Mouse (Mus musculus): ENCODE results near the gene Slc7a5. TPM values are rescaled to one million over a fixed set of nuclear protein-coding genes. Genes with fewer than 3 reads are reported as not detected.

The Slc7a5 gene
- polyA plus RNA-seq, 1 experiment, result 104 TPM

DNA sequence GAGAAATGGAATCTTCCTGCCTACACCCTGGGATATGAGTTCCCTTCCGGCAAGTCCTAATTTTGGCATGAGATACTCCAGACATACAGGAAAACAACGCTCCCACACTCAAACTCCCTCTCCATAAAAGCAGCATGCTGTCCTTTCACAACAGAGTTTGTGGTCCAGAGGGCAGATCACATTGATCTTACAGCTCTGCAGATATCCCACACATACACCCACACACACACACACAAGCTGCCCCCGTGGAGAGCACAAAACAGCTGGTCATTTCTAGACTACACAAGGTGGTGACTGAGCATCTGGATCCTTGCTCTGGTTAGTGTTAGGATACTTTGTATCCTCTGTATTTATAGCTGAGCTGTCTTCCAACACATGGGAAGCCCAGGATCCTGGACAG, 32.4 kb downstream of the Slc7a5 start:
- H3K27me3 ChIP-seq (ENCODE audit: control insufficient read depth, insufficient read depth, low read length), result no peaks in the 10 kb centered on the region
- peaks cover 13% of the 10 kb centered on the region for H3K4me1 ChIP-seq (ENCODE audit: control insufficient read depth, insufficient read depth, low read length)
- H3K27ac ChIP-seq (ENCODE audit: control insufficient read depth, insufficient read depth, low read depth, low read length), result peak overlapping the region; percentile 74
- H3K36me3 ChIP-seq (ENCODE audit: control insufficient read depth, insufficient read depth, low read length), result no peaks in the 10 kb centered on the region; the same call in 1 of the 2 replicates
- TF ChIP-seq CTCF (IDR thresholded peaks at IDR 0.05; ENCODE audit: control insufficient read depth, insufficient read depth, insufficient replicate concordance, low read depth, low read length) (no peak), POLR2A (IDR thresholded peaks at IDR 0.05; ENCODE audit: control insufficient read depth, low read depth, low read length) (no peak)
- no peak overlapping the region for H3K4me3 ChIP-seq (ENCODE audit: control insufficient read depth, low read depth, low read length)

DNA sequence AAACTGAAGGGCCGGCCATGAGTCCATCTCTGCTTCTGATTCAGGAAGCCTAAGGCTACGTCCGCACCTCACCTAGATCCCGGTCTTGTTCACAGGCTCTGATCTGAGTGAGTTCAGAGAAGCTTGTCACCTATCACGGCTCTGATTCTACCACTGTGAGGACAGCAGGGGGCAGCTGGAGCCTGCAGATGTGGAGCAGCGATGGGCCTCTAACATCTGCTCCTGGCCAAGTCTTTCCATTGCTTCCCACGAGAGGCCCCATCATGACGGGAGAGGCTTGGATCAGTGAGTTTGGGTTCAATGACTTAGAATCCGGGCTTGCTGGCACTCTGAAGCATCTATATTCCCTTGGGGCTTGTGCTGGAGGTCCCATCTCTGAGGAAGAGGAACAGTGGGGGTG, 33.5 kb downstream of the Slc7a5 start:
- H3K27me3 ChIP-seq (ENCODE audit: control insufficient read depth, insufficient read depth, low read length), result no peaks in the 10 kb centered on the region
- no peak overlapping the region for H3K4me3 ChIP-seq (ENCODE audit: control insufficient read depth, low read depth, low read length)
- H3K36me3 ChIP-seq (ENCODE audit: control insufficient read depth, insufficient read depth, low read length), result no peaks in the 10 kb centered on the region
- no peak overlapping the region for H3K27ac ChIP-seq (ENCODE audit: control insufficient read depth, insufficient read depth, low read depth, low read length)
- H3K4me1 ChIP-seq (ENCODE audit: control insufficient read depth, insufficient read depth, low read length), result peaks cover 11% of the 10 kb centered on the region
- no peak for TF ChIP-seq POLR2A (IDR thresholded peaks at IDR 0.05; ENCODE audit: control insufficient read depth, low read depth, low read length)
- peak; percentile 38; the same call in 1 of the 2 replicates for TF ChIP-seq CTCF (IDR thresholded peaks at IDR 0.05; ENCODE audit: control insufficient read depth, insufficient read depth, insufficient replicate concordance, low read depth, low read length)

DNA sequence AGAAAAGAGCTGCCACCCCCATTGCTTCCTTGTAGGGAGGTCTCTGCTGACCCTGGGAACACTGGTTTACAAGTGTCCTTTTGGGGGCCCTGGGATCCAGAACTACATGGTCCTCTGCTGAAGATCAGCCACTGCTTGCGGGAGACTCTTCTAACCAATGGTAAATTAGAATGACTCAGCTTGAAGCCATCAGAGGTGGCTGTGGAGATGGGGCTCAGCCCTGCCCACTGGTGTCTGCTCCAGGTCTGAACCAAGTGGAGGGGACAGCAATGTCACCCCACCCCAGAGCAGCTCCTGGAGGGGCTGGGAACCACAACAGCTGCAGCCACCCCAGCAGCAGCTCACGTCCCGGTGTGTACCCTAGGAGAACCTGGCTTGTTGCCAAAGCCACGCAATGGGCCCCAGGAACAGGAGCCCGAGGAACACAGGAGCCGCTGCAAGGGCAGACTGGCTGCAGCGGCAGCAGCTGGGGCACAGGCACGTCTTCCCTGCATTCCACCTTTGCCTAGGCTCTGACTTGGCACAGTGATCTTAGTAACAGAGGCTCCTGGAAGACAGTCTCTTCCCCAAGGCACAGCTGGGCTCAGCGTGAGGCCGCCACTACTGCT, 35.6 kb downstream of the Slc7a5 start:
- Histone ChIP-seq H3K36me3 (ENCODE audit: control insufficient read depth, insufficient read depth, low read length) (no peaks in the 10 kb centered on the region), H3K4me3 (ENCODE audit: control insufficient read depth, low read depth, low read length) (no peak overlapping the region), H3K4me1 (ENCODE audit: control insufficient read depth, insufficient read depth, low read length) (peaks cover 11% of the 10 kb centered on the region), H3K27me3 (ENCODE audit: control insufficient read depth, insufficient read depth, low read length) (no peaks in the 10 kb centered on the region), H3K27ac (ENCODE audit: control insufficient read depth, insufficient read depth, low read depth, low read length) (no peak overlapping the region)
- TF ChIP-seq POLR2A (IDR thresholded peaks at IDR 0.05; ENCODE audit: control insufficient read depth, low read depth, low read length) (no peak), CTCF (IDR thresholded peaks at IDR 0.05; ENCODE audit: control insufficient read depth, insufficient read depth, insufficient replicate concordance, low read depth, low read length) (no peak)

DNA sequence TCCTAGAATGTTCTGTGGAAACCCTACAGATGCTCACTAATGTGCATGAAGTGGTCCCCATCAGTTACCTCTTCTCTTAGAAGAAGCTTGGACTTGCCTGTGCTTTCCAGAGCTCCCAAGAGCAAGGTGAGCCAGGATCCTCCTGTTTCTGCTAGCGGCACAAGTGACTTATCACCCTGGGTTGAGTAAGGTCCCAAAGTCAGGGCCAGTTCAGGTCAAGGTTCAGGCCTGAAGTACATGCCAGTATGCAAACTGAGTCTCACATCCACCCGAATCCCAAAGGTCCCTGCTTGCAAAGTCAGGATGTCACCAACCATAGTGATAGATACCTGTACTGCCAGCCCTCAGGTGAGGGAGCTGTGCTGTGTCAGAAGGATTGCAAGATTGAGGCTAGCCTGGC, 37.3 kb downstream of the Slc7a5 start:
- no peaks in the 10 kb centered on the region for H3K27me3 ChIP-seq (ENCODE audit: control insufficient read depth, insufficient read depth, low read length)
- no peak overlapping the region for H3K4me3 ChIP-seq (ENCODE audit: control insufficient read depth, low read depth, low read length)
- H3K4me1 ChIP-seq (ENCODE audit: control insufficient read depth, insufficient read depth, low read length), result peaks cover 8% of the 10 kb centered on the region; the same call in 1 of the 2 replicates
- no peak overlapping the region for H3K27ac ChIP-seq (ENCODE audit: control insufficient read depth, insufficient read depth, low read depth, low read length)
- TF ChIP-seq POLR2A (IDR thresholded peaks at IDR 0.05; ENCODE audit: control insufficient read depth, low read depth, low read length), result no peak
- no peak for TF ChIP-seq CTCF (IDR thresholded peaks at IDR 0.05; ENCODE audit: control insufficient read depth, insufficient read depth, insufficient replicate concordance, low read depth, low read length)
- H3K36me3 ChIP-seq (ENCODE audit: control insufficient read depth, insufficient read depth, low read length), result no peaks in the 10 kb centered on the region

DNA sequence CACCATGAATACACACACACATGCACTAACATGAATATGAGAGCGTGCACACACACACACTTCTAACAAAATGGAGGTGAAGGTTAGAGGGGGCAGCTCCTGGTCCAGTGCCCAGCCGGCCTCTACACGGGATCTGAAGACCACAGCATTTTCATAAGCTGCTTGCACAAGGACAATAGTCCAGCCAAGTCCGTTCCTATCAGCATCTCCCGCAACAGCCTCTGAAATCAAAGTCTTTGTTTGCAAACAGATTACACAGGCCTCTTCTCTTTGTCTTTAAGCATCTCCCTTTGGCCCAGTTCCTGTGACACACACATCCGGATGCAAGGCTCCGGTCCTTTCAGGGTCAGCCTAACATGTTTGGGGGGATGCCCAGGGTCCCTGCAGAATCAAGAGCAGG, 38.6 kb downstream of the Slc7a5 start:
- TF ChIP-seq POLR2A (IDR thresholded peaks at IDR 0.05; ENCODE audit: control insufficient read depth, low read depth, low read length) (no peak), CTCF (IDR thresholded peaks at IDR 0.05; ENCODE audit: control insufficient read depth, insufficient read depth, insufficient replicate concordance, low read depth, low read length) (no peak)
- Histone ChIP-seq H3K4me3 (ENCODE audit: control insufficient read depth, low read depth, low read length) (no peak overlapping the region), H3K36me3 (ENCODE audit: control insufficient read depth, insufficient read depth, low read length) (no peaks in the 10 kb centered on the region), H3K4me1 (ENCODE audit: control insufficient read depth, insufficient read depth, low read length) (peaks cover 2% of the 10 kb centered on the region; the same call in 1 of the 2 replicates), H3K27ac (ENCODE audit: control insufficient read depth, insufficient read depth, low read depth, low read length) (no peak overlapping the region), H3K27me3 (ENCODE audit: control insufficient read depth, insufficient read depth, low read length) (no peaks in the 10 kb centered on the region)

DNA sequence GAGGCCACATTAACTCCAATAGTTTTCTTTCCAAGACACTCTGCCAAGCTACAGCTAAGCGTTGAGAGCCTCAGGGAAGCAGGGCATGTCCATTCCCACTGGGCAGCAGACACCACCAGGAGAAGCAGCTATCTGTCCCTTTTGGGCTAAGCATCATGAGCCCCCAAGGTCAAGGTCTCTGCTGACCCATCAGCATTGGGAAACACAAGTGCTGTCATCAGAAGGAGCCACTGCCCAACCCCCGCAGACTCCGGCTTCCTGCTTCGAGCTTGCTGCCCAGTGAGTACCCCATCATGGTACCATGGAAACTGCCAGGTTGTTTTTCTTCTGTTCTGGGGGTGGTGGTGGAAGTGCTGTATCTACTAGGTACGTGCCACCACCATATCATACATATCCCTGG, 39.3 kb downstream of the Slc7a5 start:
- Histone ChIP-seq H3K36me3 (ENCODE audit: control insufficient read depth, insufficient read depth, low read length) (no peaks in the 10 kb centered on the region), H3K27me3 (ENCODE audit: control insufficient read depth, insufficient read depth, low read length) (no peaks in the 10 kb centered on the region), H3K4me3 (ENCODE audit: control insufficient read depth, low read depth, low read length) (no peak overlapping the region), H3K27ac (ENCODE audit: control insufficient read depth, insufficient read depth, low read depth, low read length) (no peak overlapping the region), H3K4me1 (ENCODE audit: control insufficient read depth, insufficient read depth, low read length) (peaks cover 2% of the 10 kb centered on the region; the same call in 1 of the 2 replicates)
- TF ChIP-seq POLR2A (IDR thresholded peaks at IDR 0.05; ENCODE audit: control insufficient read depth, low read depth, low read length) (no peak), CTCF (IDR thresholded peaks at IDR 0.05; ENCODE audit: control insufficient read depth, insufficient read depth, insufficient replicate concordance, low read depth, low read length) (no peak)

DNA sequence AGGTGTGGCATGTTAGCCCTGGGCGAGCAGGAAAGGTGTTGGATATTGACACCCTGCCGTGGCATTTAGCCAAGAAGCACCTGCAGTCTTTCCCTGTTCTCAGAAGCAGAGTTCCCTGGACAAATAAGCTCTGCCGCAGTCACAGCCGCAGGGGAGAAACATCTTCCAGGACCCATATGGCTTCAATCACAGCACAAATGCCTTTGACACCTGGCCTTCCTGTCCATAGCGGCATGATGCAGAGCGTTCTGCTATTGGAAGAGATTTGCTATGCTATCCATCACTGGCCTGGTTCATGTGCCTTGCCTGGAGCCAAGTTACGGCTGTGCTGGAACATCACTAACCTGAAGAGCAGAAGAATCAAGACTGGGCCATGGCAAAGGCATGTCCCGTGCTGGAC, 42.1 kb downstream of the Slc7a5 start:
- peaks cover 12% of the 10 kb centered on the region for H3K4me1 ChIP-seq (ENCODE audit: control insufficient read depth, insufficient read depth, low read length)
- no peak overlapping the region for H3K27ac ChIP-seq (ENCODE audit: control insufficient read depth, insufficient read depth, low read depth, low read length)
- no peaks in the 10 kb centered on the region for H3K36me3 ChIP-seq (ENCODE audit: control insufficient read depth, insufficient read depth, low read length)
- H3K27me3 ChIP-seq (ENCODE audit: control insufficient read depth, insufficient read depth, low read length), result no peaks in the 10 kb centered on the region
- no peak overlapping the region for H3K4me3 ChIP-seq (ENCODE audit: control insufficient read depth, low read depth, low read length)
- TF ChIP-seq POLR2A (IDR thresholded peaks at IDR 0.05; ENCODE audit: control insufficient read depth, low read depth, low read length) (no peak), CTCF (IDR thresholded peaks at IDR 0.05; ENCODE audit: control insufficient read depth, insufficient read depth, insufficient replicate concordance, low read depth, low read length) (no peak)

Measured in testis, adult 2 months (tissue).